Mouse (Mus musculus): ENCODE results near the gene Pdpr. TPM values are rescaled to one million over a fixed set of nuclear protein-coding genes. Genes with fewer than 3 reads are reported as not detected.

The Pdpr gene
- polyA plus RNA-seq, 1 experiment from 2014 or later, result 3.3 TPM

- TF ChIP-seq CTCF (IDR thresholded peaks at IDR 0.05; ENCODE audit: low read depth) (no peak), EP300 (IDR thresholded peaks at IDR 0.05; ENCODE audit: low read depth) (no peak)
- no peak overlapping the region for H3K4me3 ChIP-seq (ENCODE audit: low read depth, low read length)
- no peak overlapping the region for H3K27ac ChIP-seq (ENCODE audit: low read depth)
- H3K36me3 ChIP-seq (replicated peaks; ENCODE audit: insufficient read depth, low read length), result peaks cover 50% of the 10 kb centered on the region
- no peaks in the 10 kb centered on the region for H3K4me1 ChIP-seq (ENCODE audit: insufficient read depth)
- ATAC-seq (no peak), DNase-seq (no peak)
- H3K9me3 ChIP-seq (ENCODE audit: low read length), result no peaks in the 10 kb centered on the region
- H3K27me3 ChIP-seq (ENCODE audit: insufficient read depth, low read length), result no peaks in the 10 kb centered on the region
- H3K4me2 ChIP-seq (ENCODE audit: low read depth, low read length), result no peak overlapping the region
- H3K9ac ChIP-seq (replicated peaks), result no peak overlapping the region
- WGBS (ENCODE audit: insufficient replicate concordance), result 89% methylated on average over 8 of the region's 8 CpGs
These were observed 61.4 kb downstream of the Pdpr start for GRCm38 (mm10) chr8:111155721-111156436.

- Histone ChIP-seq H3K36me3 (replicated peaks; ENCODE audit: insufficient read depth, low read length) (peaks cover 61% of the 10 kb centered on the region), H3K4me3 (ENCODE audit: low read depth, low read length) (no peak overlapping the region), H3K9ac (replicated peaks) (no peak overlapping the region), H3K27me3 (ENCODE audit: insufficient read depth, low read length) (no peaks in the 10 kb centered on the region), H3K9me3 (ENCODE audit: low read length) (no peaks in the 10 kb centered on the region), H3K4me1 (ENCODE audit: insufficient read depth) (no peaks in the 10 kb centered on the region), H3K4me2 (ENCODE audit: low read depth, low read length) (no peak overlapping the region), H3K27ac (ENCODE audit: low read depth) (no peak overlapping the region)
- peak; percentile 66 for DNase-seq
- peak; percentile 35; the same call in 1 of the 2 replicates for ATAC-seq
- TF ChIP-seq EP300 (IDR thresholded peaks at IDR 0.05; ENCODE audit: low read depth) (no peak), CTCF (IDR thresholded peaks at IDR 0.05; ENCODE audit: low read depth) (peak; percentile 73)
- 54% methylated on average over 13 of the region's 14 CpGs for WGBS (ENCODE audit: insufficient replicate concordance)
These were observed 63.2 kb downstream of the Pdpr start for GRCm38 (mm10) chr8:111157617-111158016.

- no peaks in the 10 kb centered on the region for H3K4me1 ChIP-seq (ENCODE audit: insufficient read depth)
- H3K9me3 ChIP-seq (ENCODE audit: low read length), result no peaks in the 10 kb centered on the region
- 80% methylated on average over 5 of the region's 5 CpGs for WGBS (ENCODE audit: insufficient replicate concordance)
- ATAC-seq (no peak), DNase-seq (no peak)
- H3K4me3 ChIP-seq (ENCODE audit: low read depth, low read length), result no peak overlapping the region
- TF ChIP-seq EP300 (IDR thresholded peaks at IDR 0.05; ENCODE audit: low read depth), result no peak
- no peak overlapping the region for H3K27ac ChIP-seq (ENCODE audit: low read depth)
- no peak overlapping the region for H3K9ac ChIP-seq (replicated peaks)
- no peak overlapping the region for H3K4me2 ChIP-seq (ENCODE audit: low read depth, low read length)
- no peaks in the 10 kb centered on the region for H3K27me3 ChIP-seq (ENCODE audit: insufficient read depth, low read length)
- H3K36me3 ChIP-seq (replicated peaks; ENCODE audit: insufficient read depth, low read length), result peaks cover 76% of the 10 kb centered on the region
These were observed 77.2 kb downstream of the Pdpr start for GRCm38 (mm10) chr8:111171661-111172060.

- Histone ChIP-seq H3K9me3 (ENCODE audit: low read length) (no peaks in the 10 kb centered on the region), H3K9ac (replicated peaks) (no peak overlapping the region), H3K4me2 (ENCODE audit: low read depth, low read length) (no peak overlapping the region), H3K4me1 (ENCODE audit: insufficient read depth) (no peaks in the 10 kb centered on the region), H3K4me3 (ENCODE audit: low read depth, low read length) (no peak overlapping the region), H3K27ac (ENCODE audit: low read depth) (0 out of 2 replicates have a peak overlapping the region, but pooled peaks have one; percentile 2), H3K27me3 (ENCODE audit: insufficient read depth, low read length) (no peaks in the 10 kb centered on the region), H3K36me3 (replicated peaks; ENCODE audit: insufficient read depth, low read length) (peaks cover 25% of the 10 kb centered on the region)
- ATAC-seq (peak; percentile 63; the same call in 1 of the 2 replicates), DNase-seq (peak; percentile 63)
- WGBS (ENCODE audit: insufficient replicate concordance), result 45% methylated on average over 4 of the region's 4 CpGs
- no peak for TF ChIP-seq CTCF (IDR thresholded peaks at IDR 0.05; ENCODE audit: low read depth)
- TF ChIP-seq EP300 (IDR thresholded peaks at IDR 0.05; ENCODE audit: low read depth), result no peak
These were observed 91.1 kb downstream of the Pdpr start for GRCm38 (mm10) chr8:111185472-111185947.

Other genes with a start within 250 kb of the Pdpr start
- 22.5 and 22.7 TPM in 2 replicates for gene Cog4, start 248.0 kb upstream of the Pdpr start, polyA plus RNA-seq (2015; fragmentation: Nextera tagmentation; extraction: Ambion mirVana)
- 24.9 and 31.2 TPM in 2 replicates for gene Sf3b3, start 247.8 kb upstream of the Pdpr start, polyA plus RNA-seq (2015; fragmentation: Nextera tagmentation; extraction: Ambion mirVana)
- gene Fuk, start 192.1 kb upstream of the Pdpr start, polyA plus RNA-seq (2015; fragmentation: Nextera tagmentation; extraction: Ambion mirVana), result 1.9 and 2.2 TPM in 2 replicates
- 8.1 and 10.1 TPM in 2 replicates for gene St3gal2, start 174.7 kb upstream of the Pdpr start, polyA plus RNA-seq (2015; fragmentation: Nextera tagmentation; extraction: Ambion mirVana)
- 6.9 and 7.0 TPM in 2 replicates for gene Ddx19a, start 96.8 kb upstream of the Pdpr start, polyA plus RNA-seq (2015; fragmentation: Nextera tagmentation; extraction: Ambion mirVana)
- 3.5 and 3.9 TPM in 2 replicates for gene Ddx19b, start 62.9 kb upstream of the Pdpr start, polyA plus RNA-seq (2015; fragmentation: Nextera tagmentation; extraction: Ambion mirVana)
- 23.1 and 26.0 TPM in 2 replicates for gene Aars, start 61.5 kb upstream of the Pdpr start, polyA plus RNA-seq (2015; fragmentation: Nextera tagmentation; extraction: Ambion mirVana)
- gene Exosc6, start 38.3 kb upstream of the Pdpr start, polyA plus RNA-seq (2015; fragmentation: Nextera tagmentation; extraction: Ambion mirVana), result 6.1 and 7.0 TPM in 2 replicates
- gene Clec18a, start 2.2 kb upstream of the Pdpr start, polyA plus RNA-seq (2015; fragmentation: Nextera tagmentation; extraction: Ambion mirVana), result not detected in 2 replicates
- 10.8 and 13.0 TPM in 2 replicates for gene Glg1, start 164.6 kb downstream of the Pdpr start, polyA plus RNA-seq (2015; fragmentation: Nextera tagmentation; extraction: Ambion mirVana)
- gene Rfwd3, start 205.6 kb downstream of the Pdpr start, polyA plus RNA-seq (2015; fragmentation: Nextera tagmentation; extraction: Ambion mirVana), result 14.5 and 17.6 TPM in 2 replicates
- gene Mlkl, start 243.5 kb downstream of the Pdpr start, polyA plus RNA-seq (2015; fragmentation: Nextera tagmentation; extraction: Ambion mirVana), result 4.7 and 5.2 TPM in 2 replicates

Measured in liver, postnatal 0 days (tissue).